Mouse (Mus musculus): ENCODE data around the gene Aph1a. TPM values are rescaled to one million over a fixed set of nuclear protein-coding genes. Genes with fewer than 3 reads are reported as not detected.
"Not testable (repeated sequence)": the region's sequence is repeated elsewhere in the genome, so short reads cannot be mapped to it uniquely, and the experiment has no call there.

Aph1a gene
- polyA plus RNA-seq, 1 experiment from 2014 or later, result 34.6 TPM

GRCm38 (mm10) chr3:95887596-95887995 lies 6.2 kb upstream of the Aph1a start:
- Histone ChIP-seq H3K9me3 (replicated peaks) (no peaks in the 10 kb centered on the region), H3K27me3 (no peaks in the 10 kb centered on the region), H3K4me2 (replicated peaks) (no peak overlapping the region), H3K36me3 (0 out of 2 replicates have a peak, but pooled peaks cover 3% of the 10 kb centered on the region), H3K9ac (no peak overlapping the region), H3K4me1 (peaks cover 30% of the 10 kb centered on the region), H3K4me3 (replicated peaks) (no peak overlapping the region), H3K27ac (replicated peaks) (no peak overlapping the region)
- WGBS, result 83% methylated on average over 4 of the region's 4 CpGs
- ATAC-seq (ENCODE audit: insufficient number of reproducible peaks, low FRiP score, low TSS enrichment, low read depth), result no peak

GRCm38 (mm10) chr3:95889664-95890063 lies 4.1 kb upstream of the Aph1a start:
- no peak for ATAC-seq (ENCODE audit: insufficient number of reproducible peaks, low FRiP score, low TSS enrichment, low read depth)
- Histone ChIP-seq H3K4me2 (replicated peaks) (no peak overlapping the region), H3K9me3 (replicated peaks) (no peaks in the 10 kb centered on the region), H3K36me3 (0 out of 2 replicates have a peak, but pooled peaks cover 3% of the 10 kb centered on the region), H3K27ac (replicated peaks) (no peak overlapping the region), H3K4me3 (replicated peaks) (no peak overlapping the region), H3K9ac (no peak overlapping the region), H3K27me3 (no peaks in the 10 kb centered on the region), H3K4me1 (peaks cover 31% of the 10 kb centered on the region)
- 33% methylated on average over 3 of the region's 3 CpGs for WGBS

- Histone ChIP-seq H3K27ac (replicated peaks) (peak within 1 kb of the TSS; percentile 85), H3K4me2 (replicated peaks) (peak within 1 kb of the TSS; percentile 41), H3K4me3 (replicated peaks) (peak within 1 kb of the TSS; percentile 27), H3K9ac (no peak within 1 kb of the TSS; the same call in 1 of the 2 replicates), H3K9me3 (replicated peaks) (no peaks in the 10 kb centered on the region), H3K27me3 (no peaks in the 10 kb centered on the region), H3K36me3 (0 out of 2 replicates have a peak, but pooled peaks cover 6% of the 10 kb centered on the region), H3K4me1 (peaks cover 39% of the 10 kb centered on the region)
- WGBS, result 32% methylated on average over 12 of the region's 12 CpGs
- no peak for ATAC-seq (ENCODE audit: insufficient number of reproducible peaks, low FRiP score, low TSS enrichment, low read depth)
These were observed 2.3 kb upstream of the Aph1a start, which contains the start of gene BC028528 for GRCm38 (mm10) chr3:95891211-95892065. Gene BC028528, minus strand, starts transcription at chr3:95892005.

GRCm38 (mm10) chr3:95892066-95893052 lies 1.4 kb upstream of the Aph1a start:
- no peak overlapping the region; the same call in 1 of the 2 replicates for H3K9ac ChIP-seq
- peak overlapping the region; percentile 41 for H3K4me2 ChIP-seq (replicated peaks)
- H3K27ac ChIP-seq (replicated peaks), result peak overlapping the region; percentile 85
- H3K36me3 ChIP-seq, result peaks cover 7% of the 10 kb centered on the region; the same call in 1 of the 2 replicates
- no peak for ATAC-seq (ENCODE audit: insufficient number of reproducible peaks, low FRiP score, low TSS enrichment, low read depth)
- no peaks in the 10 kb centered on the region for H3K27me3 ChIP-seq
- H3K4me3 ChIP-seq (replicated peaks), result peak overlapping the region; percentile 27
- H3K4me1 ChIP-seq, result peaks cover 39% of the 10 kb centered on the region
- H3K9me3 ChIP-seq (replicated peaks), result no peaks in the 10 kb centered on the region
- WGBS, result 29% methylated on average over 11 of the region's 11 CpGs

- 11% methylated on average over 7 of the region's 7 CpGs for WGBS
- H3K4me1 ChIP-seq, result peaks cover 39% of the 10 kb centered on the region
- ATAC-seq (ENCODE audit: insufficient number of reproducible peaks, low FRiP score, low TSS enrichment, low read depth), result no peak
- no peak overlapping the region for H3K9ac ChIP-seq
- H3K27ac ChIP-seq (replicated peaks), result peak overlapping the region; percentile 85
- H3K9me3 ChIP-seq (replicated peaks), result no peaks in the 10 kb centered on the region
- H3K36me3 ChIP-seq, result peaks cover 5% of the 10 kb centered on the region; the same call in 1 of the 2 replicates
- peak overlapping the region; percentile 64 for H3K4me3 ChIP-seq (replicated peaks)
- peak overlapping the region; percentile 51 for H3K4me2 ChIP-seq (replicated peaks)
- no peaks in the 10 kb centered on the region for H3K27me3 ChIP-seq
These were observed 643 bp upstream of the Aph1a start for GRCm38 (mm10) chr3:95893126-95893525.

- H3K36me3 ChIP-seq, result peaks cover 5% of the 10 kb centered on the region; the same call in 1 of the 2 replicates
- peaks cover 39% of the 10 kb centered on the region for H3K4me1 ChIP-seq
- no peaks in the 10 kb centered on the region for H3K27me3 ChIP-seq
- no peak for ATAC-seq (ENCODE audit: insufficient number of reproducible peaks, low FRiP score, low TSS enrichment, low read depth)
- H3K27ac ChIP-seq (replicated peaks), result peak overlapping the region; percentile 78
- H3K9me3 ChIP-seq (replicated peaks), result no peaks in the 10 kb centered on the region
- peak overlapping the region; percentile 65 for H3K9ac ChIP-seq
- peak overlapping the region; percentile 65 for H3K4me2 ChIP-seq (replicated peaks)
- H3K4me3 ChIP-seq (replicated peaks), result peak overlapping the region; percentile 64
- WGBS, result 8% methylated on average over 16 of the region's 16 CpGs
These were observed 770 bp downstream of the Aph1a start for GRCm38 (mm10) chr3:95894317-95895160.

GRCm38 (mm10) chr3:95895501-95895900 lies 1.7 kb downstream of the Aph1a start:
- H3K36me3 ChIP-seq; H3K4me2 ChIP-seq (replicated peaks); H3K27me3 ChIP-seq; H3K9me3 ChIP-seq (replicated peaks); H3K27ac ChIP-seq (replicated peaks); H3K4me3 ChIP-seq (replicated peaks); ATAC-seq (ENCODE audit: insufficient number of reproducible peaks, low FRiP score, low TSS enrichment, low read depth); H3K9ac ChIP-seq: not testable (repeated sequence)
- peaks cover 33% of the 10 kb centered on the region for H3K4me1 ChIP-seq
- 88% methylated on average over 7 of the region's 7 CpGs for WGBS

GRCm38 (mm10) chr3:95899800-95900524 lies 6.2 kb downstream of the Aph1a start:
- Histone ChIP-seq H3K36me3 (peaks cover 5% of the 10 kb centered on the region; the same call in 1 of the 2 replicates), H3K27me3 (peaks cover 12% of the 10 kb centered on the region; the same call in 1 of the 2 replicates), H3K27ac (replicated peaks) (no peak overlapping the region), H3K4me1 (peaks cover 21% of the 10 kb centered on the region), H3K4me2 (replicated peaks) (no peak overlapping the region), H3K9ac (no peak overlapping the region), H3K9me3 (replicated peaks) (no peaks in the 10 kb centered on the region), H3K4me3 (replicated peaks) (no peak overlapping the region)
- 70% methylated on average over 13 of the region's 13 CpGs for WGBS
- no peak for ATAC-seq (ENCODE audit: insufficient number of reproducible peaks, low FRiP score, low TSS enrichment, low read depth)

- no peak overlapping the region for H3K4me2 ChIP-seq (replicated peaks)
- peaks cover 34% of the 10 kb centered on the region for H3K4me1 ChIP-seq
- no peak overlapping the region for H3K27ac ChIP-seq (replicated peaks)
- peaks cover 3% of the 10 kb centered on the region; the same call in 1 of the 2 replicates for H3K36me3 ChIP-seq
- 51% methylated on average over 9 of the region's 9 CpGs for WGBS
- peaks cover 17% of the 10 kb centered on the region; the same call in 1 of the 2 replicates for H3K27me3 ChIP-seq
- H3K9ac ChIP-seq, result no peak overlapping the region
- H3K4me3 ChIP-seq (replicated peaks), result no peak overlapping the region
- no peak for ATAC-seq (ENCODE audit: insufficient number of reproducible peaks, low FRiP score, low TSS enrichment, low read depth)
- H3K9me3 ChIP-seq (replicated peaks), result no peaks in the 10 kb centered on the region
These were observed 8.0 kb downstream of the Aph1a start for GRCm38 (mm10) chr3:95901616-95902372.
